Mouse (Mus musculus) kidney, adult 9 months (tissue): ENCODE measurements around the gene Arhgap42.

ENCODE experiments used
- DNase-seq: peaks from one replicate; pipeline ENCODE4 v3.0.0; 2022

Gene Arhgap42

GRCm38 (mm10) chr9:9208205-9208604 is 30.7 kb downstream of the Arhgap42 start:
- no peak for DNase-seq

- DNase-seq: no peak
Measured at GRCm38 (mm10) chr9:9207251-9207650, 31.6 kb downstream of the Arhgap42 start.

GRCm38 (mm10) chr9:9200827-9201388 is 38.0 kb downstream of the Arhgap42 start:
- DNase-seq: no peak

- no peak for DNase-seq
Measured at GRCm38 (mm10) chr9:9199170-9199841, 39.6 kb downstream of the Arhgap42 start.

GRCm38 (mm10) chr9:9198645-9199044 is 40.3 kb downstream of the Arhgap42 start:
- DNase-seq: no peak

- no peak for DNase-seq
Measured at GRCm38 (mm10) chr9:9196046-9196445, 42.9 kb downstream of the Arhgap42 start.

GRCm38 (mm10) chr9:9194496-9194895 is 44.4 kb downstream of the Arhgap42 start:
- no peak for DNase-seq

GRCm38 (mm10) chr9:9192716-9193115 is 46.2 kb downstream of the Arhgap42 start:
- DNase-seq: no peak

- DNase-seq: no peak
Measured at GRCm38 (mm10) chr9:9190835-9191234, 48.1 kb downstream of the Arhgap42 start.

- DNase-seq: no peak
Measured at GRCm38 (mm10) chr9:9188167-9188566, 50.7 kb downstream of the Arhgap42 start.

- DNase-seq: no peak
Measured at GRCm38 (mm10) chr9:9177745-9178144, 61.2 kb downstream of the Arhgap42 start.

GRCm38 (mm10) chr9:9174924-9175323 is 64.0 kb downstream of the Arhgap42 start:
- DNase-seq: no peak

- no peak for DNase-seq
Measured at GRCm38 (mm10) chr9:9174206-9174605, 64.7 kb downstream of the Arhgap42 start.

GRCm38 (mm10) chr9:9173091-9173490 is 65.8 kb downstream of the Arhgap42 start:
- no peak for DNase-seq

- no peak for DNase-seq
Measured at GRCm38 (mm10) chr9:9171146-9171816, 67.6 kb downstream of the Arhgap42 start.

GRCm38 (mm10) chr9:9165641-9166063 is 73.2 kb downstream of the Arhgap42 start:
- DNase-seq: peak; percentile 28

GRCm38 (mm10) chr9:9160736-9161135 is 78.2 kb downstream of the Arhgap42 start:
- DNase-seq: no peak

GRCm38 (mm10) chr9:9158241-9158640 is 80.7 kb downstream of the Arhgap42 start:
- DNase-seq: no peak

- no peak for DNase-seq
Measured at GRCm38 (mm10) chr9:9157425-9157824, 81.5 kb downstream of the Arhgap42 start.

- peak; percentile 73 for DNase-seq
Measured at GRCm38 (mm10) chr9:9154636-9155035, 84.3 kb downstream of the Arhgap42 start.

- DNase-seq: peak; percentile 83
Measured at GRCm38 (mm10) chr9:9144301-9145121, 94.4 kb downstream of the Arhgap42 start.

GRCm38 (mm10) chr9:9143102-9143501 is 95.8 kb downstream of the Arhgap42 start:
- DNase-seq: no peak

GRCm38 (mm10) chr9:9142561-9142960 is 96.3 kb downstream of the Arhgap42 start:
- DNase-seq: no peak
